Mouse (Mus musculus) C2C12 (cell line): ENCODE data around the gene Pprc1.

Experiments used
- CEBPB ChIP-seq: IDR thresholded peaks from one replicate; pipeline ENCODE4 v1.6.1; 2011; ENCODE audit warnings: low read depth, mild to moderate bottlenecking, control low read depth, moderate library complexity
- CTCF ChIP-seq: IDR thresholded peaks from one replicate; pipeline ENCODE4 v1.5.1; 2011; ENCODE audit not compliant: control insufficient read depth, insufficient read depth, insufficient read length

DNA sequence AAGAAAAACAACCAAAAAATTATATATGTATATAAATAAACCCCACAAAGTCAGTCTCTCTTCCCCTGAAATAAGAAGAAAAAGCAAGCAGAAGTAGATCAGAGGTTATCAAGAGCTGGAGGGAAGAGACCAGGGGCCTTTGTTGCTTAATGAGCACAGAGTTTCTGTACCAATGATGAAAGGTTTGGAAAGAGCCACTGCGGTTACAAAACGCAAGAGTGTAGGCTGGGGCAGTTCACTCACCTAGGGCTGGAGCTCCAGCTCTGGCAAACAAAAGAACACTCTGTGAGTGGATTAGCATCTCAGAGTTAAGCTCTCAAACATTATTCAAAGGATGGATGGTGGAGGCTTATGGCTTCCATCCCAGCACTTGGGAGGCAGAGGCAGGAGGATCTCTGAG, 65.5 kb downstream of the Pprc1 start:
- no peak for TF ChIP-seq CTCF
- TF ChIP-seq CEBPB = no peak
